Mouse (Mus musculus): ENCODE data around the gene Fam43a. TPM values are rescaled to one million over a fixed set of nuclear protein-coding genes. Genes with fewer than 3 reads are reported as not detected.
A peak's percentile ranks its signal among the peaks of the same experiment; 100 is the strongest.

Gene Fam43a
- total and polyA plus RNA-seq, 3 experiments: 82.1 to 121 (median 106) TPM

DNA sequence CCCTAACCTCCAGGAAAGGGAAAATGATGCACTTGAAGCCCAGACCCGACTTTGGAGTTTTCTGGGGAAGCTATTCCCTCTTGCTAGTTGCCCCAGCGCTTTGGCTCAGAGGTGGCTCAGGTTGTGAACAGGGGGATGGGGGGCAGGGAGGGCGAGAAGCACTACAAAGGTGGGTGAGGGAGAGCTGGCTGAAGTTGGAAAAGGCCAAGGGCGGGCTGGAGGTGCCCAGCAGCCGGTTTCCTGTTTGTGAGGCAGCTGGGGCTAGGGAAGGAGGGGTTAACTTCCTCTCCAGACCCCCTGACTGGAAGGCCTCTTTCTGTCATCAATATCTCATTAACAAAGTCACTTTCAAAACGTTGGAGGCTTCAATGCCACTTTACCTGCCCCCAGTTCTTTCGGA, 2.4 kb downstream of the Fam43a start:
- TF ChIP-seq CHD2 (IDR thresholded peaks at IDR 0.05; ENCODE audit: low read length) (0 out of 2 replicates have a peak, but pooled peaks have one; percentile 13), CTCF (conservative IDR thresholded peaks at IDR 0.05 in 1 of 2, IDR thresholded peaks at IDR 0.05 in 1 of 2; ENCODE audit: low read depth in 2 of 2, low read length in 2 of 2) (no peak), POLR2A (IDR thresholded peaks at IDR 0.05; ENCODE audit: low read depth, low read length) (peak; percentile 13; the same call in 1 of the 2 replicates)
- H3K4me1 ChIP-seq (ENCODE audit: control insufficient read depth in 1 of 2, insufficient read depth in 2 of 2): peaks cover 28 to 61% of the 10 kb centered on the region in 2 experiments
- in situ Hi-C loops (cut with MboI; ENCODE audit: low pct_ligation_motif_present, low pct_unique_long_range_greater_than_20kb, low sequenced_read_pairs): loop anchor here (5.0 to 10.0 kb wide), 2 partner anchors 35 to 73 kb away; no protein-coding TSS in a partner anchor
- peak overlapping the region; percentile 70 to 96 (median 74) for H3K4me3 ChIP-seq (replicated peaks in 1 of 3; ENCODE audit: low read depth in 2 of 3, low read length in 2 of 3, poor library complexity in 1 of 3)
- H3K4me2 ChIP-seq (ENCODE audit: insufficient read depth, low read depth, poor library complexity, severe bottlenecking): peak overlapping the region; percentile 77
- peak overlapping the region; percentile 60 for H3K27ac ChIP-seq (ENCODE audit: insufficient read depth, low read depth)
- no peaks in the 10 kb centered on the region for H3K9me3 ChIP-seq (replicated peaks; ENCODE audit: low read length)
- peaks cover 14 to 34% of the 10 kb centered on the region in 2 experiments for H3K36me3 ChIP-seq (replicated peaks in 1 of 2; ENCODE audit: control insufficient read depth in 1 of 2, insufficient read depth in 1 of 2, low read length in 1 of 2)
- peaks cover 40% of the 10 kb centered on the region for H3K79me2 ChIP-seq (replicated peaks; ENCODE audit: control insufficient read depth, extremely low read depth, insufficient read depth, poor library complexity, severe bottlenecking)
- no peak for DNase-seq (ENCODE audit: extremely low read depth)
- H3K9ac ChIP-seq (ENCODE audit: insufficient read depth, low read depth): peak overlapping the region; percentile 83
- dilution Hi-C loops (cut with MboI; ENCODE audit: extremely low pct_ligation_motif_present, extremely low pct_unique_long_range_greater_than_20kb, low sequenced_read_pairs): no loop called here
- no peaks in the 10 kb centered on the region for H3K27me3 ChIP-seq (replicated peaks)

DNA sequence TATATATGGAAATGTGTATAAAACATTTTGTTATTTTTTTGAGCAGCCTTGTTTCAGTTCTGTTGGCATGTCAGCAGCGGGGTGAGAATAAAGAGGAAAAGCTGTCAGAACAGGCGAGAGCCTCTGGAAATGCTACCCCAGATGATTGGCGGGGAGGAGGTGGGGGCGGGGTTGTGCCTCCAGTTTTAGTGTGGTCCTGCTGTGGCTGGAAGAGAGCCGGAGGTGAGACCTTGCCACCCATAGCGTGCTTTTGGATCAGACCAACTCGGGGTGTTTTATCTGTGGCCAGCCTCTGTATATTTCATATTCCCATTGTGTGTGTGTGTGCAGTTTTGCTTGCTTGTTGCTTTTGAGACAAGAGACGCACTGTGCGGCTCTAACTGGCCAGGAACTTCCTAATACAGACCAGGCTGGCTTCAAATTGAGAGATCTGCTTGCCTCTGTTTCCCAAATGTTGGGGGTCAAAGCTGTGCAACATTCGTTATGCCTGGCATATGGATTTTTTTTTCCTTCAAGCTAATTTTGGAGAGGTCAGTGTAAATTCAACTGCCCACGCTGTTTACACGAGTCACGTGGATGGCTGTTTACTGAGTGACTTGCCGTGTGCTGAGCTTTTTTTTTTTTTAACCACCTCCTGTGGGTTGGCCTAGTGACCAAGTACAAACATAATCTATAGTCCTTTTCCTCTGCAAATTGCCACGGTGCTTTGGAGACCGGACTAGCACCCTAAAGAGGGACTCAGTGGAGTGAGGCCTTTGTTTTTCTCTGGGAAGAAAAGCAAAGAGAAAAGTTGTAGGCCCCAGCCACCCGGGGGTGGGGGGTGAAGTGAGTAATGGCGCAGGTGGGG, 3.4 kb downstream of the Fam43a start:
- dilution Hi-C loops (cut with MboI; ENCODE audit: extremely low pct_ligation_motif_present, extremely low pct_unique_long_range_greater_than_20kb, low sequenced_read_pairs) (no loop called here), in situ Hi-C loops (cut with MboI; ENCODE audit: low pct_ligation_motif_present, low pct_unique_long_range_greater_than_20kb, low sequenced_read_pairs) (loop anchor here (5.0 to 10.0 kb wide), 2 partner anchors 34 to 72 kb away; no protein-coding TSS in a partner anchor)
- Histone ChIP-seq H3K4me3 (replicated peaks in 1 of 3; ENCODE audit: low read depth in 2 of 3, low read length in 2 of 3, poor library complexity in 1 of 3) (peak overlapping the region; percentile 27 to 74 (median 70)), H3K79me2 (replicated peaks; ENCODE audit: control insufficient read depth, extremely low read depth, insufficient read depth, poor library complexity, severe bottlenecking) (peaks cover 40% of the 10 kb centered on the region), H3K36me3 (replicated peaks in 1 of 2; ENCODE audit: control insufficient read depth in 1 of 2, insufficient read depth in 1 of 2, low read length in 1 of 2) (peaks cover 14 to 34% of the 10 kb centered on the region in 2 experiments), H3K9ac (ENCODE audit: insufficient read depth, low read depth) (peak overlapping the region; percentile 83; the same call in 1 of the 2 replicates), H3K27ac (ENCODE audit: insufficient read depth, low read depth) (peak overlapping the region; percentile 26), H3K4me1 (ENCODE audit: control insufficient read depth in 1 of 2, insufficient read depth in 2 of 2) (peaks cover 28 to 62% of the 10 kb centered on the region in 2 experiments), H3K4me2 (ENCODE audit: insufficient read depth, low read depth, poor library complexity, severe bottlenecking) (peak overlapping the region; percentile 77), H3K27me3 (replicated peaks) (no peaks in the 10 kb centered on the region), H3K9me3 (replicated peaks; ENCODE audit: low read length) (no peaks in the 10 kb centered on the region)
- DNase-seq (ENCODE audit: extremely low read depth): no peak
- TF ChIP-seq MAFK (IDR thresholded peaks at IDR 0.05; ENCODE audit: insufficient replicate concordance, low read length) (no peak), SIN3A (IDR thresholded peaks at IDR 0.05; ENCODE audit: low read length) (no peak; the same call in 1 of the 2 replicates), IRF4 (IDR thresholded peaks at IDR 0.05; ENCODE audit: low read depth, low read length) (no peak), MAZ (IDR thresholded peaks at IDR 0.05; ENCODE audit: low read depth, low read length) (peak; percentile 64; the same call in 1 of the 2 replicates), NRF1 (IDR thresholded peaks at IDR 0.05; ENCODE audit: low read depth, low read length) (no peak), ZC3H11A (IDR thresholded peaks at IDR 0.05; ENCODE audit: low read depth, low read length) (no peak), CHD2 (IDR thresholded peaks at IDR 0.05; ENCODE audit: low read length) (peak; percentile 45; the same call in 1 of the 2 replicates), TCF12 (IDR thresholded peaks at IDR 0.05; ENCODE audit: low read depth, low read length) (no peak), USF2 (conservative IDR thresholded peaks at IDR 0.05; ENCODE audit: low read depth, low read length) (no peak), PAX5 (IDR thresholded peaks at IDR 0.05; ENCODE audit: low read length) (no peak), USF1 (IDR thresholded peaks at IDR 0.05; ENCODE audit: low read depth, low read length) (peak; percentile 30), ETS1 (conservative IDR thresholded peaks at IDR 0.05; ENCODE audit: low read depth, low read length) (no peak; the same call in 1 of the 2 replicates), HCFC1 (IDR thresholded peaks at IDR 0.05; ENCODE audit: low read depth, low read length) (no peak), TBP (conservative IDR thresholded peaks at IDR 0.05; ENCODE audit: low read depth, low read length) (no peak), MAX (IDR thresholded peaks at IDR 0.05; ENCODE audit: low read length) (peak; percentile 44), NELFE (IDR thresholded peaks at IDR 0.05; ENCODE audit: low read depth, low read length) (no peak), GABPA (IDR thresholded peaks at IDR 0.05; ENCODE audit: insufficient replicate concordance, low read depth, low read length) (no peak), ZNF384 (IDR thresholded peaks at IDR 0.05; ENCODE audit: low read depth, low read length) (peak; percentile 86), POLR2AphosphoS2 (IDR thresholded peaks at IDR 0.05; ENCODE audit: low read depth, low read length) (peak; percentile 20; the same call in 1 of the 2 replicates), CTCF (conservative IDR thresholded peaks at IDR 0.05 in 1 of 2, IDR thresholded peaks at IDR 0.05 in 1 of 2; ENCODE audit: low read depth in 2 of 2, low read length in 2 of 2) (no peak), RAD21 (IDR thresholded peaks at IDR 0.05; ENCODE audit: low read depth, low read length) (no peak), RCOR1 (conservative IDR thresholded peaks at IDR 0.05; ENCODE audit: low read depth, low read length) (no peak; the same call in 1 of the 2 replicates), ZKSCAN1 (IDR thresholded peaks at IDR 0.05; ENCODE audit: borderline replicate concordance, low read depth, low read length) (no peak), E2F4 (IDR thresholded peaks at IDR 0.05; ENCODE audit: insufficient replicate concordance, low read depth, low read length) (no peak), MEF2A (IDR thresholded peaks at IDR 0.05; ENCODE audit: borderline replicate concordance, low read depth, low read length) (0 out of 2 replicates have a peak, but pooled peaks have one; percentile 23), EP300 (IDR thresholded peaks at IDR 0.05; ENCODE audit: low read length) (no peak), JUN (IDR thresholded peaks at IDR 0.05; ENCODE audit: insufficient read depth, low read depth, low read length) (no peak), JUND (conservative IDR thresholded peaks at IDR 0.05; ENCODE audit: low read depth, low read length) (no peak), MYC (IDR thresholded peaks at IDR 0.05; ENCODE audit: low read depth, low read length) (0 out of 2 replicates have a peak, but pooled peaks have one; percentile 54)

Data from CH12.LX (cell line).